Mouse (Mus musculus): Measurements from ENCODE around the gene Wee2. TPM values are rescaled to one million over a fixed set of nuclear protein-coding genes. Genes with fewer than 3 reads are reported as not detected.

The Wee2 gene
- total and polyA plus RNA-seq, 3 experiments = not detected

DNA sequence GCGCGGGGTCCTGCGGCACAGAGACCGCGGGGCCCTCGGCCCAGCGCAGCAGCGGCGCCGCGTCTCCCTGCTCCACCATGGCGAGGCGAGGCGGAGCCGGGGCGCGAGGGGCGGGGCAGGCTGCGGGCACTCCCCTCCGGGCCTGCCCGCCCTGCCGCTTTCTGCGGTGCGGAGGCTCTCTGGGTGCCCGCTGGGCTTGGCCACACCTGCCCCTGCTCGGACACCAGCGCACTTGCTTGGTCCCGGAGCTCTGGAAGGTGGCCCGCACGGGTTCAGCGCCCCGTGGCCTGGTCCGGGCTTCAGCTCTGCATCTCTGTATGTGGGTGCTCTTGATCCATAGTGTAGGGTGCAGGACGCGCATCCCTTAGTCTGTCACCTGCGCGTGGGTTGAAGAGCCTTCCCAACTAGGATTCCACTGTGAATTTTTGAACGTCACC, 2.8 kb upstream of the Wee2 start, which contains the start of gene E330009J07Rik:
E330009J07Rik (minus strand) TSS at position 89 of the 437 bp plus-strand sequence.
- H3K4me3 ChIP-seq (ENCODE audit: control insufficient read depth in 1 of 2, insufficient read depth in 1 of 2, low read depth in 2 of 2, low read length in 2 of 2) = peak within 1 kb of the TSS; percentile 84 to 99
- H3K27me3 ChIP-seq (ENCODE audit: control insufficient read depth in 1 of 2, insufficient read depth in 2 of 2, low read length in 2 of 2) = peaks cover 3 to 10% of the 10 kb centered on the region in 2 experiments; a peak in 3 of 4 replicates
- H3K9ac ChIP-seq (ENCODE audit: control insufficient read depth, low read depth, low read length, poor library complexity, severe bottlenecking) = peak within 1 kb of the TSS; percentile 87
- H3K27ac ChIP-seq (ENCODE audit: control insufficient read depth, low read depth, low read length) = no peak within 1 kb of the TSS
- H3K4me1 ChIP-seq (ENCODE audit: control insufficient read depth in 1 of 2, insufficient read depth in 2 of 2, low read length in 2 of 2) = peaks cover 0 to 7% of the 10 kb centered on the region in 2 experiments; a peak in 2 of 4 replicates
- peaks cover 0 to 4% of the 10 kb centered on the region in 2 experiments; a peak in 1 of 4 replicates for H3K36me3 ChIP-seq (ENCODE audit: control insufficient read depth in 1 of 2, insufficient read depth in 2 of 2, low read length in 2 of 2)
- TF ChIP-seq POLR2A (IDR thresholded peaks at IDR 0.05; ENCODE audit: control insufficient read depth in 1 of 2, insufficient read depth in 1 of 2, low read depth in 1 of 2, low read length in 2 of 2, poor library complexity in 1 of 2) (peak in 1 of 2 experiments; percentile 57; a peak in 1 of 4 replicates), ZMIZ1 (IDR thresholded peaks at IDR 0.05; ENCODE audit: low read depth, low read length) (0 out of 2 replicates have a peak, but pooled peaks have one; percentile 26), MAX (IDR thresholded peaks at IDR 0.05; ENCODE audit: low read length) (no peak), NELFE (IDR thresholded peaks at IDR 0.05; ENCODE audit: low read depth, low read length) (peak; percentile 67; the same call in 1 of the 2 replicates), POLR2AphosphoS2 (IDR thresholded peaks at IDR 0.05; ENCODE audit: low read length) (no peak), BHLHE40 (IDR thresholded peaks at IDR 0.05; ENCODE audit: borderline replicate concordance, low read depth, low read length) (no peak), HCFC1 (IDR thresholded peaks at IDR 0.05; ENCODE audit: low read depth, low read length) (no peak)
- H3K79me2 ChIP-seq (ENCODE audit: control insufficient read depth, insufficient read depth, low read length, poor library complexity) = no peaks in the 10 kb centered on the region; the same call in 1 of the 2 replicates
- peak; percentile 71 for DNase-seq (ENCODE audit: low read depth, low spot score)
- no peaks in the 10 kb centered on the region for H3K9me3 ChIP-seq (replicated peaks; ENCODE audit: insufficient read depth, low read length)

DNA sequence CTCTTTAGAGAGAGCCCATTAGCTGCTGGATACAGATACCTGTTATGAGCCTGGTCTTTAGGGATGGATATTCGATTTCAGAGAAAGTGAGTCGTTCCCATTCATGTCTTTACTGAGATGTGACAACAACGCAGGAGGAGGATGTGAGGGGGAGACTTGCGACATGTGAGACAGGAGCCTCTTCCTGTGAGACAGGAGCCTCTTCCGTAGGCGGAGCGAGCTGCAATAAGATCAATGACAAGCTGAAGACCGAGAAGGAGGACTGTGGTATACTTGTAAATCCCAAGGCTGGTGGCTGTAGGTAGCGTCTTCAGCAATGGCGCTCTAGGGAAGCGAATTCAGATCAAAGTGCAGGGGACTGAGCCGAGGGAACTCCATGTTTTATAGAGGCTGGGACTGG, 843 bp downstream of the Wee2 start:
- no peak overlapping the region for H3K27ac ChIP-seq (ENCODE audit: control insufficient read depth, low read depth, low read length)
- H3K4me1 ChIP-seq (ENCODE audit: control insufficient read depth in 1 of 2, insufficient read depth in 2 of 2, low read length in 2 of 2) = no peaks in the 10 kb centered on the region
- TF ChIP-seq TAL1 (IDR thresholded peaks at IDR 0.05; ENCODE audit: low read length) = no peak
- TF ChIP-seq JUND (IDR thresholded peaks at IDR 0.05; ENCODE audit: low read depth, low read length) = no peak
- TF ChIP-seq ETS1 (IDR thresholded peaks at IDR 0.05; ENCODE audit: low read depth, low read length) = no peak
- TF ChIP-seq USF1 (IDR thresholded peaks at IDR 0.05; ENCODE audit: low read depth, low read length) = no peak
- TF ChIP-seq ZMIZ1 (IDR thresholded peaks at IDR 0.05; ENCODE audit: low read depth, low read length) = no peak
- TF ChIP-seq ZKSCAN1 (IDR thresholded peaks at IDR 0.05; ENCODE audit: low read depth, low read length) = no peak
- TF ChIP-seq CHD1 (IDR thresholded peaks at IDR 0.05; ENCODE audit: low read depth, low read length) = no peak
- TF ChIP-seq MAZ (IDR thresholded peaks at IDR 0.05; ENCODE audit: low read depth, low read length) = no peak
- no peak for TF ChIP-seq NELFE (IDR thresholded peaks at IDR 0.05; ENCODE audit: low read depth, low read length)
- TF ChIP-seq SMC3 (IDR thresholded peaks at IDR 0.05; ENCODE audit: low read depth, low read length) = no peak
- TF ChIP-seq HCFC1 (IDR thresholded peaks at IDR 0.05; ENCODE audit: low read depth, low read length) = no peak
- no peak for TF ChIP-seq MAX (IDR thresholded peaks at IDR 0.05; ENCODE audit: low read length)
- TF ChIP-seq MYC (IDR thresholded peaks at IDR 0.05; ENCODE audit: low read depth, low read length) = no peak
- TF ChIP-seq TBP (IDR thresholded peaks at IDR 0.05; ENCODE audit: low read depth, low read length) = no peak
- no peak for TF ChIP-seq POLR2A (IDR thresholded peaks at IDR 0.05; ENCODE audit: control insufficient read depth in 1 of 2, insufficient read depth in 1 of 2, low read depth in 1 of 2, low read length in 2 of 2, poor library complexity in 1 of 2)
- no peak for TF ChIP-seq E2F4 (IDR thresholded peaks at IDR 0.05; ENCODE audit: borderline replicate concordance, low read depth, low read length)
- TF ChIP-seq RCOR1 (IDR thresholded peaks at IDR 0.05; ENCODE audit: low read depth, low read length) = no peak
- no peak for TF ChIP-seq TCF12 (IDR thresholded peaks at IDR 0.05; ENCODE audit: low read depth, low read length)
- H3K79me2 ChIP-seq (ENCODE audit: control insufficient read depth, insufficient read depth, low read length, poor library complexity) = no peaks in the 10 kb centered on the region; the same call in 1 of the 2 replicates
- no peaks in the 10 kb centered on the region for H3K9me3 ChIP-seq (replicated peaks; ENCODE audit: insufficient read depth, low read length)
- no peak overlapping the region for H3K9ac ChIP-seq (ENCODE audit: control insufficient read depth, low read depth, low read length, poor library complexity, severe bottlenecking)
- no peak for DNase-seq (ENCODE audit: low read depth, low spot score)
- no peak overlapping the region for H3K4me3 ChIP-seq (ENCODE audit: control insufficient read depth in 1 of 2, insufficient read depth in 1 of 2, low read depth in 2 of 2, low read length in 2 of 2)
- H3K27me3 ChIP-seq (ENCODE audit: control insufficient read depth in 1 of 2, insufficient read depth in 2 of 2, low read length in 2 of 2) = peaks cover 6 to 12% of the 10 kb centered on the region in 2 experiments
- peaks cover 0 to 4% of the 10 kb centered on the region in 2 experiments; a peak in 1 of 4 replicates for H3K36me3 ChIP-seq (ENCODE audit: control insufficient read depth in 1 of 2, insufficient read depth in 2 of 2, low read length in 2 of 2)
